Mouse (Mus musculus) embryonic facial prominence, embryonic 13.5 days (tissue): ENCODE measurements around the gene Dusp3. TPM values are rescaled to one million over a fixed set of nuclear protein-coding genes. Genes with fewer than 3 reads are reported as not detected.

Experiments used
- ATAC-seq: fragments of 200-750 bp; cut with Nextera tagmentation; 2 replicates; pipeline ENCODE4 v1.8.0; 2017; ENCODE audit warnings: low read depth; ENCODE audit not compliant: insufficient number of reproducible peaks, insufficient read depth, low FRiP score, low TSS enrichment
- H3K27ac ChIP-seq: fragments of 300-500 bp; sonication (generic); 2 replicates; pipeline ENCODE4 v1.5.1; 2015; ENCODE audit warnings: moderate library complexity, mild to moderate bottlenecking, inconsistent platforms
- H3K27me3 ChIP-seq: fragments of 300-500 bp; sonication (generic); 2 replicates; pipeline ENCODE4 v1.6.1; 2015; ENCODE audit warnings: mild to moderate bottlenecking, inconsistent platforms
- H3K36me3 ChIP-seq: fragments of 300-500 bp; sonication (generic); 2 replicates; pipeline ENCODE4 v1.6.1; 2015; ENCODE audit warnings: mild to moderate bottlenecking, inconsistent platforms
- H3K4me1 ChIP-seq: fragments of 300-500 bp; sonication (generic); 2 replicates; pipeline ENCODE4 v1.6.1; 2015; ENCODE audit warnings: inconsistent platforms
- H3K4me2 ChIP-seq: fragments of 300-500 bp; sonication (generic); 2 replicates; pipeline ENCODE4 v1.6.1; 2015; ENCODE audit warnings: moderate library complexity, mild to moderate bottlenecking, inconsistent platforms
- H3K4me3 ChIP-seq: fragments of 300-500 bp; sonication (generic); 2 replicates; pipeline ENCODE4 v1.5.1; 2015; ENCODE audit warnings: mild to moderate bottlenecking, inconsistent platforms
- H3K9ac ChIP-seq: fragments of 300-500 bp; sonication (generic); 2 replicates; pipeline ENCODE4 v1.6.1; 2015; ENCODE audit warnings: mild to moderate bottlenecking, inconsistent platforms
- H3K9me3 ChIP-seq: fragments of 300-500 bp; sonication (generic); 2 replicates; pipeline ENCODE4 v1.6.1; 2016; ENCODE audit warnings: inconsistent platforms
- WGBS: fragments of 180-500 bp; shearing (Covaris S2); methylation state at CpG from one replicate; pipeline ENCODE4 v1.1.7; 2015; ENCODE audit warnings: mixed read lengths; 5-methylcytosine and 5-hydroxymethylcytosine counted together
- polyA plus RNA-seq: library from polyadenylated mRNA; unstranded; fragments of >200 nt; fragmentation: Nextera tagmentation; extraction: Ambion mirVana; gene quantifications from 2 replicates; pipeline ENCODE4 v1.2.1, GENCODE M21; 2015

Gene Dusp3
- polyA plus RNA-seq, 1 experiment from 2014 or later = 12.1 TPM

DNA sequence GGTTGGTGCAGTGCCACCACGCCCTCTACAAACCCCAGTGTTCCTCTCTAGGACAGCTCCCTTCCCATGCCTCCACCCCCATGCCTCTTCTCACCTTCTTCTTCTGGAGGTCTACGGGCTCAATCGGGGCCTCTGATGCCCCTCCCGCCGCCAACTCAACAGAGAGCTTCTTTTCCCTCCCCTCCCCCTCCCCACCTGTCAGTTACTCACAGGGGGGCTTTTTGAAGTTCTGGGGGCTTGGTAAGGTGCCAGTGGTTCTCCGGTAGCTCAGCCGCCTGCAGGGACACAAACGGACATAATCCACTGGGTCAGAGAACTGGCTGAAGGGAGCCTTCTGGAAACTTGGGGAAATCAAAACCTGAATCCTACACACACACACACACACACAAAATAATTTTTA lies 24.7 kb upstream of the Dusp3 start:
- WGBS = 73% methylated on average over 8 of the region's 8 CpGs
- Histone ChIP-seq H3K4me2 (no peak overlapping the region), H3K27ac (no peak overlapping the region), H3K4me1 (no peaks in the 10 kb centered on the region), H3K9me3 (no peaks in the 10 kb centered on the region), H3K27me3 (no peaks in the 10 kb centered on the region), H3K9ac (no peak overlapping the region), H3K36me3 (peaks cover 11% of the 10 kb centered on the region; the same call in 1 of the 2 replicates), H3K4me3 (no peak overlapping the region)
- ATAC-seq = no peak

DNA sequence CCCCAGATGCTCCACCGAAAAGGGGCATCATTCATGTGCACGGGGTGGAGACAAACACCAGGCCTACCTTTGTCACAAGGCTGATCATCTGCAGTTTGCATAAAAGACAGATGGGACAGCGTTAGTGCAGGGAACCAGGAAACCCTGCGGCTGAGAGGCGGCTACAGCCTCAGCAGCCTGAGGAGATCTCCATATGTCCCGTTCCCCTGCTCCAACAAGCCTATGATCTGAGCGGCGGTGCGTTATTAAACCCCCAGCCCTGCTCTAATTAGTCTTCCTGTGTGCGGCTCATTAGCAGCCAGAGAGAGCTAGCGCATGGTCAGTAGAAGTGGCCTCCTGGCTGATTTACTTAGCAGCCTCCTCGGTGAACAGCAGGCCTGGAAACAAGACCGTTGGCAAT lies 23.3 kb upstream of the Dusp3 start:
- H3K27me3 ChIP-seq = no peaks in the 10 kb centered on the region
- H3K27ac ChIP-seq = no peak overlapping the region
- no peaks in the 10 kb centered on the region for H3K4me1 ChIP-seq
- no peak overlapping the region for H3K4me3 ChIP-seq
- no peaks in the 10 kb centered on the region for H3K9me3 ChIP-seq
- no peak overlapping the region for H3K9ac ChIP-seq
- H3K4me2 ChIP-seq = no peak overlapping the region
- H3K36me3 ChIP-seq = peaks cover 11% of the 10 kb centered on the region; the same call in 1 of the 2 replicates
- ATAC-seq = no peak
- WGBS = 70% methylated on average over 13 of the region's 13 CpGs

DNA sequence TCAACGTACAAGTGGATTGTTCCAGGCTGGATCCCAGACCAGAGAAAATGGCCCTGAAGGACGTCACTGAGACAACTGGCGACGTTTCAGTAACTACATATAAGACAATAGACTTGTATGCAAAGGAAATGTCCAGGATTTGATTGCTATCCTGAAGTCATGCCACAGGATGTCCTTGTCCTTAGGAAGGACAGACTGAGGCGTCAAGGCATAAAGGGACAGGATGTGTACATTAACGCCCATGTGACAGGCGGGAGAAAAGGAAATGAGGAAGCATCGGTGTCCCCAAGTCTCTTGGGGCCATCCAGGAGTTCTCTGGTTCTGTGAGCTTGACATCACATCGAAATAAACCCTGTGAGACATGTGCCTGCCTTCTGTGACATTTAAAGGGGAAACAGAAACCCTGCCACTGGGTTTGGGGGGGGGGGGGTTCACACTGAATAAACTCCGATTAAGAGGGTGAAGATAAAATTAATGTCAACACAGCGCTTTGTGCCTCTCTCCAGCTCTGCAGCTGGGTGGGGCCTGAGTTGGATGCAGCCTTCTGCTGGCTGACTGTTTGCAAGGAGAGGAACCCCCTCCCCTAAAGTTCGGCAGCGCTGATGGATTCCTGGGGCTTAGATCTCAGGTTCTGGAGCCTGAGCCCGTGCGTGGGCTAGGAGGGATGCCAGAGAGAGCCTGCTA lies 22.3 kb upstream of the Dusp3 start:
- Histone ChIP-seq H3K4me1 (no peaks in the 10 kb centered on the region), H3K27me3 (no peaks in the 10 kb centered on the region), H3K27ac (no peak overlapping the region), H3K9me3 (no peaks in the 10 kb centered on the region), H3K4me3 (no peak overlapping the region), H3K4me2 (no peak overlapping the region), H3K36me3 (peaks cover 16% of the 10 kb centered on the region), H3K9ac (no peak overlapping the region)
- ATAC-seq = no peak
- 81% methylated on average over 15 of the region's 15 CpGs for WGBS

DNA sequence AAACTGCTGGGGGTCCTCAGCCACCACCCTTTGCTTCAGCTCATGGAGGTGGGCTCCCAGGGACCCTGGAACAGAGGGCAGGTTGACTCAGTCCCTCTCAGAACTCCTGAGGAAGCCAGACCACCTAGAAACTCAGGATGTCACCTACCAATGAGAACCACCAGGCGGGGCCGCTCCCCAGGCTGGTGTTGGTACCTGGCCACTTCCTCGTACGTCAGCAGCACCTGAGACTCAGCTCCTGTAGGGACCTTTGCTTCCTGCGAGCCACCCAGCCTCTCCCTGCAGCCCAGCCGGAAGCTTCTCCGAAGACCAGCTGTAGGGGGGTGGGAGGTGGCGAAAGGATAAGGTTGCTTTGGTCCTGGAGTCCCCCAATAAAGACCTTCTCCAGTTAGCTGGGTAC lies 21.6 kb upstream of the Dusp3 start:
- ATAC-seq = no peak
- Histone ChIP-seq H3K4me1 (no peaks in the 10 kb centered on the region), H3K4me2 (no peak overlapping the region), H3K36me3 (peaks cover 16% of the 10 kb centered on the region), H3K4me3 (no peak overlapping the region), H3K9ac (no peak overlapping the region), H3K9me3 (no peaks in the 10 kb centered on the region), H3K27ac (no peak overlapping the region), H3K27me3 (no peaks in the 10 kb centered on the region)
- 90% methylated on average over 8 of the region's 8 CpGs for WGBS

DNA sequence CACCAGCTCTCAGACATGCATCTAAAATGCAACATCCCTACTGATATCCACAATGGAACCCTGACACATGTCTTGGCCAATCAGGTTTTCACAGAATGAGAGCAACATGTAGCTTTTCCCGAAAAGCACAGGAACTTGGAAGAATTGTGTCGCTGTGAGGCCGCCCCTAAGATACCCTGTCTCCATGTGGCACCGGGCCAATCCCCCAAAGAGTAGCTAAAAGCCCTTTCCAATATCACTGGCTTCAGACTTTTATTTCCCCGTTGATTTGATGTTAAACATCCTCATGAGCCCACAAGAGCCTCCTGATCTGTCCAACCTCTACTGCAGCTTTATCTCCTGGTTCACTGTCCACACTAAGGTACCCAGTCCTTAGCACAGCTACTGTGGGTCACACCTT lies 19.9 kb upstream of the Dusp3 start:
- WGBS = 81% methylated on average over 5 of the region's 5 CpGs
- peaks cover 16% of the 10 kb centered on the region for H3K36me3 ChIP-seq
- H3K27me3 ChIP-seq = no peaks in the 10 kb centered on the region
- H3K4me2 ChIP-seq = no peak overlapping the region
- H3K9ac ChIP-seq = no peak overlapping the region
- no peak overlapping the region for H3K27ac ChIP-seq
- H3K4me3 ChIP-seq = no peak overlapping the region
- ATAC-seq = no peak
- H3K9me3 ChIP-seq = no peaks in the 10 kb centered on the region
- no peaks in the 10 kb centered on the region for H3K4me1 ChIP-seq

DNA sequence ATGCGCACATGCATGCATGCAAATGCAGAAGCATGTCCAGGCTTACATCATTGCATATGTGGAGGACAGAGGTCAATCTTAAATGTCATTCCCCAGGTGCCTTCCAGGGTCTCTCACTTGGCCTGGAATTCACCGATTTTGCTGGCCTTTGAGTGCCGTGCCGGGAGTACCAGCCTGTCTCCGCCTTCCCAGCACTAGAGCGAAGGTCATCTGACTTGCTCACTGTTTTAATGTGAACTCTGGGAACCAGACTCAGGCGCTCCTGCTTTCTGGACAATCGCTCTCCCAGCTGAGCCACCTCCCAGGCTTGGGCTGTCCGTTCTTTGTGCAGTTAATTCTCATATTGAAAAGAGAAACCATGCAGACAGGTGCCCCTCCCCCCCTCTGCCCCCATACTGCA lies 19.5 kb upstream of the Dusp3 start:
- Histone ChIP-seq H3K4me3 (no peak overlapping the region), H3K27me3 (no peaks in the 10 kb centered on the region), H3K4me1 (no peaks in the 10 kb centered on the region), H3K4me2 (no peak overlapping the region), H3K9ac (no peak overlapping the region), H3K36me3 (peaks cover 15% of the 10 kb centered on the region), H3K9me3 (no peaks in the 10 kb centered on the region), H3K27ac (no peak overlapping the region)
- ATAC-seq = no peak
- WGBS = 75% methylated on average over 9 of the region's 9 CpGs

DNA sequence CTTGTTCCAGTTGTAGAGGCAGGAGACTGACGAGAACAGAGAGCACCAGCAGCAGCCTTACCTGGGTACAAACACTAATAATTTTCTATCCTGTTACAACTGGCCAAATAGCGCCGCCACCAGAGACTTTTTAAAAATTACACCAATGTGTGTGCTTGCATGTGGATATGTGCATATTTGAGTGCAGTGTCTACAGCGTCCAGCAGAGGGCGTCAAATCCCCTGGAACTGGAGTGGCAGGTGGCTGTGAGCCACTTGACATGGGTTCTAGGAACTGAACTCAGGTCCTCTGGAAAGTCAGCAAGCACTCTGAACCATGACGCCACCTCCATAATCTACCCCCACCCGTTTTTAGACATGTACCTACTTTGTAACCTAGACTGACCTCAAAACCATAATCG lies 17.4 kb upstream of the Dusp3 start:
- Histone ChIP-seq H3K27me3 (no peaks in the 10 kb centered on the region), H3K27ac (no peak overlapping the region), H3K9me3 (no peaks in the 10 kb centered on the region), H3K4me3 (no peak overlapping the region), H3K4me1 (no peaks in the 10 kb centered on the region), H3K9ac (no peak overlapping the region), H3K36me3 (peaks cover 10% of the 10 kb centered on the region; the same call in 1 of the 2 replicates), H3K4me2 (no peak overlapping the region)
- ATAC-seq = no peak
- WGBS = 91% methylated on average over 8 of the region's 8 CpGs

DNA sequence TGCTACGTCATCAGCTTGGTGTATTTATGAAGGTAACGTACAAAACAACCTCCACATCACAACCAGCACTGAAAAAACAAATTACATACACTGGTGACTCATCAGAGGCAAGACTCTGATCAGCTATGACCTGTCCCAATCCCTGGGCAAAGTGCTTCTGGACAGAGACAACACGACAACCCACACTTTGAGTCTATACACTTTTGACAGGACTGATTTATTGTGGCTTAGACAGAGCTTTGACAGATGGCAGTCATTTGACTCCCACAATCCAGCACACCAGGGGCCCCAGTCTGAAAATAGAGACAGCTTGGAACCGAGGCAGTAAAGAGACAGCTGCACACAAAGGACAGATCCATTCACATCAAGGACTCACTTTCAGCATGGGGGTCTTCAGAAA lies 12.7 kb upstream of the Dusp3 start:
- Histone ChIP-seq H3K9me3 (no peaks in the 10 kb centered on the region), H3K9ac (no peak overlapping the region), H3K4me1 (peaks cover 7% of the 10 kb centered on the region; the same call in 1 of the 2 replicates), H3K4me3 (no peak overlapping the region), H3K27me3 (no peaks in the 10 kb centered on the region), H3K36me3 (peaks cover 3% of the 10 kb centered on the region; the same call in 1 of the 2 replicates), H3K27ac (no peak overlapping the region), H3K4me2 (no peak overlapping the region)
- 51% methylated on average over 4 of the region's 4 CpGs for WGBS
- no peak for ATAC-seq

DNA sequence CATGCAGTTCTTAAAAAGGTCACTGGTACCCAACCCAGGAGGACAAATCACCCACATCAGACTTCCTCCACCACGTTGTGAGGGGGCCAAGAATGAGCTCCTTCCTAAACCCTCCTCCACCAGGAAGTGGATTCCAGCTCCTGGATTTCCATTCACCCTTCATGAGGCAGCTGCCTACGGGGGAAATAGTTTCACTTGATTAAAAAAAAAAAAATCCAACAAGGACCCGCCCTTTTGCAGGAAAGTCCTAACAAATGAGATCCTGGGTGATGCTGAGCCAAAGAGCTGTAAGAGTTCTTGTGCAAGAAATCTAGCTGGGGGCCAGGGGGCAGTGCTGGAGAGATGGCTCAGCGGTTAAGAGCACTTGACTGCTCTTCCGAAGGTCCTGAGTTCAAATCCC lies 11.4 kb upstream of the Dusp3 start:
- no peaks in the 10 kb centered on the region for H3K27me3 ChIP-seq
- 42% methylated on average over 5 of the region's 5 CpGs for WGBS
- no peak overlapping the region for H3K4me2 ChIP-seq
- no peaks in the 10 kb centered on the region for H3K36me3 ChIP-seq
- no peak overlapping the region for H3K9ac ChIP-seq
- H3K27ac ChIP-seq = 0 out of 2 replicates have a peak overlapping the region, but pooled peaks have one; percentile 16
- no peaks in the 10 kb centered on the region for H3K9me3 ChIP-seq
- no peak for ATAC-seq
- H3K4me1 ChIP-seq = peaks cover 7% of the 10 kb centered on the region; the same call in 1 of the 2 replicates
- no peak overlapping the region for H3K4me3 ChIP-seq

DNA sequence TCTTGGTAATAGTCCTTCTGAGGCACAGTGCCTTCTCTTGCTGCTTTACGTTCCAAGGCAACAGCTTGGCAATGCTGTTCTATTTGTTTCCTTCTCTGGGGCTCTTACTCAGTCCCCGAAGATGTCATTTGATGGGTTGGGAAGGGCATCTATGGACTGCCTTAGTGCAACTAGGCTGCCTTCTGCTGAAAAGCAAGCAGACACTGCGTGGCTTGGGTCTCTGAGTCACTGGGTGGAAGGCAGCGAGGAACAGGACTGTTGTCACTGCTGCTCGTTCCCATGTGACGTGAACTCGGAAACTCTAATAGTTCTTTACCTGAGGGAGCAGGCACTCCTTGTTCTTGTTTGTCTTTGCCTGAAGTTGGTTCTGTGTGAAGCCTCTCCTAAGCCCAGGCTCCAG lies 9.1 kb upstream of the Dusp3 start:
- 84% methylated on average over 7 of the region's 7 CpGs for WGBS
- no peak overlapping the region for H3K27ac ChIP-seq
- no peak for ATAC-seq
- no peak overlapping the region for H3K9ac ChIP-seq
- H3K27me3 ChIP-seq = no peaks in the 10 kb centered on the region
- H3K4me2 ChIP-seq = no peak overlapping the region
- peaks cover 7% of the 10 kb centered on the region; the same call in 1 of the 2 replicates for H3K4me1 ChIP-seq
- no peaks in the 10 kb centered on the region for H3K9me3 ChIP-seq
- H3K4me3 ChIP-seq = no peak overlapping the region
- no peaks in the 10 kb centered on the region for H3K36me3 ChIP-seq

DNA sequence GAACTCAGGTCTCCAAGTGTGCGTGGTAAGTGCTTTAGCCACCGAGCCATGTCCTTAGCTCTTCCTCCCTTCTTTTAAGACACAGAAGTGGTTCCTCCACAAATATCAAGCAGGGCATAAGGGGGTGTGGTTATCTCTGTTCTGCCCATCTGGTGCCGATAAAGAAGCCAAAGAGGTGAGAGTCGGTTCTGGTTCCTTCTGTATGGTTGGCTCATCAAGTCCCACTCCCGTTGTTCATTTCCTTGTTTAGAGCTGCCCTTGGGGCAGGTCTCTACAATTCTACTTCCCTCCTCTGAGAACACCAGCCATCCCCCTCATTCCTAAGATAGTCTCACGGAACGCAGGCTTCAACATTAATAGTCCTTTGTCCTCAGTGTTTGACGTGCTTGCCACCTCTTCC lies 7.3 kb upstream of the Dusp3 start:
- ATAC-seq = no peak
- no peak overlapping the region for H3K4me2 ChIP-seq
- WGBS = 42% methylated on average over 8 of the region's 8 CpGs
- no peaks in the 10 kb centered on the region for H3K27me3 ChIP-seq
- H3K9me3 ChIP-seq = no peaks in the 10 kb centered on the region
- no peaks in the 10 kb centered on the region for H3K36me3 ChIP-seq
- no peak overlapping the region for H3K9ac ChIP-seq
- H3K27ac ChIP-seq = no peak overlapping the region
- no peak overlapping the region for H3K4me3 ChIP-seq
- peaks cover 7% of the 10 kb centered on the region; the same call in 1 of the 2 replicates for H3K4me1 ChIP-seq

DNA sequence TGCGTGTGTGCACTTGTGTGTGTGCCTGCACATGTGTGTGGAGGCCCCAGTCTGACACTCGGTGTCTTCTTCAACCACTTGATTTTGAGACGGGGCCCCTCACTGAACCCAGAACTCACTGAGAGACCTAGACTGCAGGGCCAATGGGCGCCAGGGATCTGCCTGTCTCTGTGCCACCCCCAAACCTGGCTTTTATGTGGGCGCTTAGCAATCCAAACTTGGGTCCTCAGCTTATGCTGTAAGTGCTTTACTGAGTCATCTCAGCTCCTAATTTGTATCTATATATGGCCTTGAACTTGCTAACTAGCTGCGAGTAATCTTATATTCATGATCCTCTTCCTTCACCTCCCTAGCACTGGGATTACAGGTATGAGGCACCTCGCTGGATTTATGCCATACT lies 5.6 kb upstream of the Dusp3 start:
- no peak for ATAC-seq
- Histone ChIP-seq H3K27me3 (peaks cover 3% of the 10 kb centered on the region; the same call in 1 of the 2 replicates), H3K36me3 (no peaks in the 10 kb centered on the region), H3K27ac (no peak overlapping the region), H3K4me1 (no peaks in the 10 kb centered on the region), H3K4me3 (no peak overlapping the region), H3K4me2 (no peak overlapping the region), H3K9ac (no peak overlapping the region), H3K9me3 (no peaks in the 10 kb centered on the region)
- WGBS = 86% methylated on average over 7 of the region's 7 CpGs
